Mouse (Mus musculus) monocyte, adult 5-6 weeks (primary cell): Measurements from ENCODE around the gene Dppa1. TPM values are rescaled to one million over a fixed set of nuclear protein-coding genes. Genes with fewer than 3 reads are reported as not detected.

ENCODE experiments used
- ATAC-seq: fragments of 153-309, 156-312 bp; replicated peaks from 2 replicates; pipeline ENCODE4 v1.8.0; 2017; ENCODE audit warnings: mild to moderate bottlenecking; ENCODE audit not compliant: low TSS enrichment, insufficient number of reproducible peaks, severe bottlenecking, poor library complexity, low FRiP score
- total RNA-seq: library from RNA; stranded (forward); fragments of 200-1000, 200-491, 200-594 nt; gene quantifications from 3 replicates; pipeline ENCODE4 v1.2.3, GENCODE M21; 2017

The Dppa1 gene
- total RNA-seq, 1 experiment from 2014 or later: not detected

- ATAC-seq: no peak
Observed at GRCm38 (mm10) chr11:46565967-46566366, 63.1 kb downstream of the Dppa1 start.

GRCm38 (mm10) chr11:46564671-46565070 lies 64.4 kb downstream of the Dppa1 start:
- no peak for ATAC-seq

DNA sequence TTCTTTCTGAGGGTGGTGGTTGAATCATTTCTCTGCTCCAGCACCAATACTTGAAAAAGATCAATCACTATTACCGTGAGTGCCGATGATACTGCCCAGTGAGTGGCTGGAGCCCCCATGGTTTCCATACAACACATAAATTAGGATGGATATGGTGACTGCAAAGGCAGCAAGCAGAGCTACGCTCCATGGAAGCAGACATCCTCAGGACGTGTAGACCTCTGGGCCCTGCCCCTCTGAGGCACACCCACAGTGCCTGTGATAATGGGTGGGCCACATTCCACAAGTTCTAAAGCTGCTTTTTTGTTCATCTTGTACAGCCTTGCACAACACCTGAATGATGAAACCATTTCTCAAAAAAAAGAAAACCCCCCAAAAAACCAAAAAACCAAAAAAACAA lies 68.0 kb downstream of the Dppa1 start:
- no peak for ATAC-seq

Other genes starting within 250 kb of the Dppa1 start
- gene Itk, start 239.7 kb downstream of the Dppa1 start, total RNA-seq: 25.2 to 61.1 TPM (median 26.8 TPM) in 3 replicates
- not detected in 3 replicates for gene Fam71b, start 232.7 kb downstream of the Dppa1 start, total RNA-seq
- 43.8 to 58.3 TPM (median 56.8 TPM) in 3 replicates for gene Med7, start 192.3 kb downstream of the Dppa1 start, total RNA-seq
- 111 to 182 TPM (median 181 TPM) in 3 replicates for gene Havcr2, start 174.3 kb downstream of the Dppa1 start, total RNA-seq
- not detected in 3 replicates for gene Gm12169, start 105.0 kb downstream of the Dppa1 start, total RNA-seq
- not detected in 3 replicates for gene BC053393, start 57.7 kb downstream of the Dppa1 start, total RNA-seq
- gene Timd2, start 77.8 kb upstream of the Dppa1 start, total RNA-seq: 0.38 to 0.97 TPM in 2 of 3 replicates, not detected in the other
- gene Havcr1, start 105.8 kb upstream of the Dppa1 start, total RNA-seq: 3.2 TPM in 1 of 3 replicates, not detected in the others
- gene Timd4, start 181.5 kb upstream of the Dppa1 start, total RNA-seq: not detected in 3 replicates